ENCODE assay signal across 10 mouse cellular contexts in genomic region chr3:110303166-110303565, GRCm38 (mm10). TPM values are rescaled to one million over a fixed set of nuclear protein-coding genes. Genes with fewer than 3 reads are reported as not detected.
DNase-seq lines count a peak whose midpoint lies in the region.
"Had no signal": no experiment of that assay in that cellular context is flagged by ENCODE, and none has a peak within 500 bp of the region (broad histone marks: within the 10 kb centered on the region; RNA-seq: fewer than 3 reads in every experiment).

No protein-coding gene starts in this region.

- H3K36me3 ChIP-seq in hindbrain, embryonic 10.5 days: no peaks in the 10 kb centered on the region

- no peaks in the 10 kb centered on the region for H3K27me3 ChIP-seq in hindbrain, embryonic 10.5 days (ENCODE audit: insufficient read depth, poor library complexity, severe bottlenecking)

- no peaks in the 10 kb centered on the region for H3K4me1 ChIP-seq in hindbrain, embryonic 10.5 days (replicated peaks)

- no peak overlapping the region for H3K27ac ChIP-seq in hindbrain, embryonic 10.5 days

- peak; percentile 3 to 9 for DNase-seq in heart, postnatal 10 days
- no peak for DNase-seq in heart, postnatal 25 days (ENCODE audit: low spot score)
- peak; percentile 29 for DNase-seq in 3T3-L1 (ENCODE audit: low read depth, low spot score)
- DNase-seq in adrenal gland, postnatal 14 days: peak; percentile 14
- peak; percentile 67 for DNase-seq in gonadal fat pad, adult 2 months (ENCODE audit: low read depth)
- DNase-seq in thymus, postnatal 10 days (ENCODE audit: low spot score in 2 of 2): no peak
- no peak for DNase-seq in hindbrain, embryonic 10.5 days (ENCODE audit: low spot score)
- DNase-seq: kidney, adult 18-20 months; right cerebral cortex, postnatal 14 days; thymus, adult 18-20 months had no signal

- WGBS in hindbrain, embryonic 10.5 days: 85% methylated on average over 2 of the region's 2 CpGs

- intact Hi-C loops in heart, postnatal 10 days (cut with DNase I): no loop called here
- intact Hi-C loops in heart, postnatal 25 days (cut with DNase I): no loop called here

- no peaks in the 10 kb centered on the region for H3K9me3 ChIP-seq in hindbrain, embryonic 10.5 days

- H3K4me3 ChIP-seq in hindbrain, embryonic 10.5 days: no peak overlapping the region

RNA-seq across cellular contexts. Expression of gene Prmt6, which starts 52.4 kb away (rescaled TPM):
- 1 to 10 TPM; 7.4 to 8.2 TPM for total RNA-seq in heart, postnatal 10 days (2021)
- total RNA-seq in heart, postnatal 25 days (2021): 1 to 10 TPM; 3.5 to 4.1 TPM
- 12.4 and 13.2 TPM in 2 replicates for total RNA-seq in adrenal gland, postnatal 14 days (2021)
- 8.2 and 8.4 TPM in 2 replicates for polyA plus RNA-seq in gonadal fat pad, adult 2 months (2012; rRNA removed)
- polyA plus RNA-seq in hindbrain, embryonic 10.5 days (2016; fragmentation: Nextera tagmentation; extraction: Ambion mirVana): 28.7 and 30.5 TPM in 2 replicates

Comparison
In these comparisons a context has a peak if more than half of its experiments do, and no peak if none do; other contexts are left out.
1. DNase-seq: peak in heart, postnatal 10 days (2 of 2), 3T3-L1 (single experiment), adrenal gland, postnatal 14 days (single experiment) and gonadal fat pad, adult 2 months (single experiment); none in heart, postnatal 25 days (single experiment), thymus, postnatal 10 days (0 of 2) and hindbrain, embryonic 10.5 days (single experiment).